Mouse (Mus musculus): ENCODE measurements around the gene Pip5k1b. TPM values are rescaled to one million over a fixed set of nuclear protein-coding genes. Genes with fewer than 3 reads are reported as not detected.

Pip5k1b gene
- total RNA-seq, 2 experiments from 2014 or later: 0.23 to 0.53 TPM

DNA sequence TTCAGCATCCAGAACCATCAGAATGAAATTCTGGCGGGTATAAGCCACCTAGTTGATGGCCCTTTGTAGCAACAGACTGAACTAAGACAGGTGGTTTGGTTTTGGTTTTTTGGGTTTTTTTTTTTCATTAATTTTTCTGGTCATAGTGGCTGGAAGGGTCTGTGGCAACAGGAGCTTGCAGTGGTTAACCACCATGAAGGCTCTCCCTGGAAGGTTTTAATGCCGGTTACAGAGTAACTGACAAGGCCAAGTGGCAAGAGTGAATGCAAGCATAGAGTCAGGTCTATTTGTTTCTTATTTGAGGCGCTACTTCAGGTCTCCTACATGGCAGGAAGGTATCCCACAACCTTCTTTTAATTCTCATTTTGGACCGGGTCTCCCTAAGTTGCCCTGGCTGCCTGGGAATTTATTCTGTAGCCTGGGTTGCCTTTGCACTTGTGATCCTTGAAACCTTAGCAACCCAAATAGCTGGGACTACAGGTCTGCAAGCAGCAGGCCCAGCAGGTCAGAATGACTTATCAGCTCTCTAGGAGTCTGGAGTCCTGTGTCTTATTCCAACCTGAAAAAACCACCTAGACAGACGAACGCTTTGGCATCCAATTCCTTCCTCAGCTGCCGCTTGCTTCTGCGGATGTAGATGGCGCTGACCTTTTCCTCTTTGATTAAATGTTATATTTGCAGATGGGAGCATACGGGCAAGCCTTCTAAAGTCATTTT lies 14.6 kb downstream of the Pip5k1b start:
- Histone ChIP-seq H3K4me3 (no peak overlapping the region), H3K27ac (no peak overlapping the region)
- no peak for TF ChIP-seq CTCF (IDR thresholded peaks at IDR 0.05)
- intact Hi-C loops (cut with DNase I): no loop called here
- DNase-seq: no peak

DNA sequence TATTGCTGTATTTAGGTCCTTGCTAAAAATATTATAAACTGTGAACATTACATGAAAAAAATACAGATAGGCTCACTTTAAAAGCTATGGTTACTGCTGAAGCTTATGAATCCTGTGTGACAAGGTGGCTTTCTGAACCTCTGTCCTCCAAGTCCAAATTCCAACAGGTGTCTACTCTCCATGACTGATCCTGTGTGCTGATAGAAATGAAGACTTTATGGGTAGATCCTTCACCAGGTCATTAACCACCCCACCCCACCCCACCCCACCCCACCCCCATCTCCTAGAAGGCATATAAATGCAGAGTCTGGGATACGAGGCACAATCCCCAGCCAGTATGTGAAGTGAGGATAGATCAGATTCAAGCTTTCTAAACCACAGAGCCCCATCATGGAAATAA lies 16.6 kb downstream of the Pip5k1b start:
- no peak overlapping the region for H3K4me3 ChIP-seq
- intact Hi-C loops (cut with DNase I): no loop called here
- no peak overlapping the region for H3K27ac ChIP-seq
- TF ChIP-seq CTCF (IDR thresholded peaks at IDR 0.05): no peak
- no peak for DNase-seq

DNA sequence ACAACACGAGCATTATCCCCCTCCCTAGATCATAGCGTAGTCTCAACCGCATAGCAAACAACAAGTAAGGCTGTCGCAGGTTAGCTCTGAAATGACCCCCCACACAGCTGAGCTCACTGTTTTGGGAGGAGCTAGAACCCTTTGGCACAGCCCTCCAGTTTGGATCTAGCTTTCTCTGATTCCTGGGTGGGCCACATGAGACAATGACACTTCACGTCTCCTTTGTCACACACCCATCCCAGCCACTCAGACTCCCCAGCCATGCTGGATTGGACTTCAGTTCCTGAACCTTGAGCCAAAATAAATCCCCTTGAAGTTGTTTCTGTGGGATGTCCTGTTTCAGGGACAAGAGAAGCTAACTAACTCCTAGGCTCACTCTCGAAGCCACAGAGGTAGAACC lies 17.5 kb downstream of the Pip5k1b start:
- H3K27ac ChIP-seq: no peak overlapping the region
- H3K4me3 ChIP-seq: no peak overlapping the region
- intact Hi-C loops (cut with DNase I): no loop called here
- DNase-seq: no peak
- TF ChIP-seq CTCF (IDR thresholded peaks at IDR 0.05): no peak

DNA sequence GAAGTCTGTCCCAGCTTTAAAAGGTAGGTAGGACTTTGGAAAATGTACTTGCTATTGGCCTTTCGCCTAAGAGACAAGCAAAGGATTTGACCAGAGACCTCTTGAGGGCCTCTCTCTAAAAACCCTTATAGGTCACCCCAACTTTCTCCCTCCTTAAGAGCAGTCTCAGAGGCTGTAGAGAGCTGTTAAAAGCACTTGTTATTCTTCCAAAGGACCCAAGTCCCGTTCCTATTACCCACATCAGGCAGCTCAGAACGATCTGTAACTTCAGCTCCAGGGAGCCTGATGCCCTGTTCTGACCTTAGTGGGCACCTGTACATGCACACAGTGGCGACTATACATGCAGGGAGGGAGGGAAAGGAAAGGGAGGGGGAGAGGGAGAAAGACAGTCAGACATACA lies 18.0 kb downstream of the Pip5k1b start:
- intact Hi-C loops (cut with DNase I): no loop called here
- Histone ChIP-seq H3K27ac (no peak overlapping the region), H3K4me3 (no peak overlapping the region)
- no peak for DNase-seq
- no peak for TF ChIP-seq CTCF (IDR thresholded peaks at IDR 0.05)

DNA sequence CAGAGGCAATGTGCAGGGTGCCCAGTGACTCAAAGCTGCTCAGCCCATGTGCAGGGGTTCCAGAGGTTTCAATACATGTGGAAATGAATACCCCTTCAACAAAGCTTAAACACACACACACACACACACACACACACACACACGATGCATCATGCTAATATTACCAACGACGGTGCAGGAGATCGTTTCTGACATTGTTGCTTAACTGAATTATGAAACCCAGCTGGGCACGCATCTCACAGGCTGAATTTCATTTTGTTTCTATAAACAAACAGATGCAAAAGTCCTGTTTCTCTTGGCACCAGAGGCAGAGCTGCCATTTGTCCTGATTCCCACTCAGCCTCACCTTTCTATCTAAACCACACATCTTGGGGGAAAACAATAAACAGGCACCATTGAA lies 18.8 kb downstream of the Pip5k1b start:
- no peak for TF ChIP-seq CTCF (IDR thresholded peaks at IDR 0.05)
- no peak overlapping the region for H3K27ac ChIP-seq

DNA sequence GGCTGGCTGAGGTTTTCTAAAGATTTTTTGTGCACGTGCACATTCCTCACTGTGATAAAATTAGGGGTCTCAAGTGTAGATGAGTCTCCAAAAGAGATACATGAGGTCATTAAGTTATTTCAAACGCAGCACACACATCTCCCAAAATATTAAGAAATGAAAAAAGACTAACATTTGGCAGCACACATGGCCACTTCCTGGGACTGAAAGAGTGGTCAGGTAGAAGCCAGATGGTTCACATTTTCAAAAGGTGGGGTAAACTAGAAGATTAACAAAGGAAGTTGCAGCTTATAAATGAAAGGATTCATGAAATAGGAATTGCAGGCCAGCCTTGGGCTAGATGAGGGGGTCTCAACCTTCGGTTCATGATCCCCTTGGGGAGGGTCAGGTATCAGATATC lies 19.4 kb downstream of the Pip5k1b start:
- Histone ChIP-seq H3K27ac (no peak overlapping the region), H3K4me3 (no peak overlapping the region)
- intact Hi-C loops (cut with DNase I): no loop called here
- DNase-seq: no peak
- no peak for TF ChIP-seq CTCF (IDR thresholded peaks at IDR 0.05)

More for the DNA sequence above, 18.8 kb downstream of the Pip5k1b start:
- DNase-seq: no peak
- intact Hi-C loops (cut with DNase I): no loop called here
- H3K4me3 ChIP-seq: no peak overlapping the region

DNA sequence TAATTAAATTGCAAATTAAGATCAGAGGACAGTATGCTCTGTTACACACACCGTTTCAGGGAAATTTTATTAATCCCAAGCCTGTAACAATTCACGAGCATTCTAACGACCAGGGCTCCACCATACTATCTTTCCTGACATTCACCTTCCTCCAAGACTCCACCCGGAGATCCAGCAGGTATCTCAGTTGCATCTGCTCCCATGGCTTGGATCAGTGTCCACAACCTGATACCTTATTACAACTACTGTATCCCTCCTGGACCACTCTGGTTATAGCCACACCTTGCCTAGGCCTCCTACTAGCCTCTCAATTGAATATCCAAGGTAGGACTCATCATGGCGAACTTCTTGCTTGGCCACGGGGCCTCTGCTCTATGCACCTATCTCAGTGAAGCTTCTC lies 20.5 kb downstream of the Pip5k1b start:
- no peak for TF ChIP-seq CTCF (IDR thresholded peaks at IDR 0.05)
- no peak for DNase-seq
- no peak overlapping the region for H3K27ac ChIP-seq
- intact Hi-C loops (cut with DNase I): no loop called here
- H3K4me3 ChIP-seq: no peak overlapping the region

DNA sequence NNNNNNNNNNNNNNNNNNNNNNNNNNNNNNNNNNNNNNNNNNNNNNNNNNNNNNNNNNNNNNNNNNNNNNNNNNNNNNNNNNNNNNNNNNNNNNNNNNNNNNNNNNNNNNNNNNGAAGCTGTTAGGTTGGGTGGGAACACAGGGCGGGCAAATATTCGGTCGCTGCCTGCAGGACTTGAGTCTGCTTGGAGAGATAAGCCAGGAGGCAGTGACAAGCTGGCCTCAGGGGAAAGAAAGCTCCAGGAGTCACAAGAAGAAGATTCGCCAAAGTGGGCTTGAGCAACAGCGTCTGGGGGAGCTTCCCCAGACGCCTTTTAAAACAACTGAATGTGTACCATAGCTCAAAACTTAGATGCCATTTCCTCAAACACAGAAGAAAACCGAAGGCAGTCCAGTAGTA lies 20.9 kb downstream of the Pip5k1b start:
- no peak for DNase-seq
- intact Hi-C loops (cut with DNase I): no loop called here
- no peak overlapping the region for H3K4me3 ChIP-seq
- TF ChIP-seq CTCF (IDR thresholded peaks at IDR 0.05): no peak
- H3K27ac ChIP-seq: no peak overlapping the region

DNA sequence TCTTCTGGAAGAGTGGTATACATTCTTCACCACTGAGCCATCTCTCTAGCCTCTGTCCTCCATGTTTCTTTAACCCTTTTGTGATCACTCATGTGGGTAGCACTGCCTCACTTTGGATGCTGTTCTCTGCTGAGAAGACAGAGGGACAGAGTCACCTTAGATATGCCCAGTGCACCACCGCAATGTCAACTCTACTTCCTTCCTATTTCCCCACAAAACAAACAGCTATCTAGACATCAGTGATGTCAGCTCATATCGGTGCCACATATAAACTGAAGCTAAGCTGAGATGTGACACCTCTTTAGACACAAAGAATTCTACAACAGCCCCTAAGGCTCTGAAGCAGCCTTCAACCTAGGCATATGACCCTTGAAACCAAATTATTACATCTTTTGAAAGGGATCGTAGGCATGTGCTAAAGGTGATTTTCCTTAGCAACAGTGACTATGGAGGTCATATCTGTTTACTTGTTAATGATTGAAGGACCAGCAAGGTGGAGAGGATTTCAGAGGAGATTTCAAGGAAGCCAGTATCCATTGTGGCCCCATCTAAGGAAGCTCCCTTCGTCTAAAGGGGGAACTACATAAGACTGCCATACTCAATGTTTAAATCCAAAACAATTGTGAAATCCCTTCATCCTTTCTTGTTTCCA lies 26.6 kb downstream of the Pip5k1b start:
- Histone ChIP-seq H3K27ac (no peak overlapping the region), H3K4me3 (no peak overlapping the region)
- intact Hi-C loops (cut with DNase I): no loop called here
- DNase-seq: no peak
- TF ChIP-seq CTCF (IDR thresholded peaks at IDR 0.05): no peak

DNA sequence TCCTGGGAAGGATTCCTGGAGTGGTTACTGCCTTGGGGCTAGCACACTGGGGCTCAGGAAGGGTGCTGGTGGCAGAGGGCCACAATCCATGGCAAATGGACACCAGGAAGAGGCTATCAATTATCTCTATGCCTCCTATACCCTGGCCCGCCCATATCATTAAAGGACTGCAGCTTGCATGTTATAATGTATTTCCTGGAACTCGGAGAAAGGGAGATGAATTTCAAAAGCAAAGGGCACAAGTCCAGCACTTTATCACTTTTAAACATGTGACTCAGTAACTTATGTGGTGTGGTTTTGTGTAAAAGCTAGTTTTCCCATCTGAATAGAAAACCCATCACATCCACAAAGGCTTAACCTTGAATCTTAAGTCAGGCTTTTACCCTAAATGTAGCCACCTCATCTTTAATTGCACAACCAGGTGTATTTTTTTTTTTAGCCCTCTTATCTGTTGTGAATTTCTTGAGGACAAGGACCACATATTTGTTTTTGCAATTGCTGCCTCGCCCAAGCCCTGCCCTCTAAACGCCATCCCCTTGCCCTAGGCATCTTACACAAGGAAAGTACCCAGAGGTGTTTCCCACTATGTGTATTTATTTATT lies 27.4 kb downstream of the Pip5k1b start:
- no peak for DNase-seq
- Histone ChIP-seq H3K27ac (no peak overlapping the region), H3K4me3 (no peak overlapping the region)
- TF ChIP-seq CTCF (IDR thresholded peaks at IDR 0.05): no peak
- intact Hi-C loops (cut with DNase I): no loop called here

DNA sequence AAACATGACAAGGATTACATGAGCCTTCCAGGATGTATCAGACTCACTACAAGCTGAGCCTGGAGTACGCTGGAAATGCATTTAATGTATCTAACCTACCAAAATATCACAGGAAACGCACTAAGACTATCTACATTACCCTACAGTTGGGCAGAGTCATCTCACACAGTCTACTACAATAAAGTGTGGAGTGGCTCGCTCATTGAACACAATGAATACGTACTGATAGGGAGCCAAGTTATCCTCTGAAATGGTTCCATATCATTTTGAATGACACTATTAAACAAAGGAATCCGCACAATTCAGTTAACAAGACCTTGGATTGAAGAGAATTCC lies 28.1 kb downstream of the Pip5k1b start:
- Histone ChIP-seq H3K4me3 (no peak overlapping the region), H3K27ac (no peak overlapping the region)
- no peak for DNase-seq
- no peak for TF ChIP-seq CTCF (IDR thresholded peaks at IDR 0.05)
- intact Hi-C loops (cut with DNase I): no loop called here

DNA sequence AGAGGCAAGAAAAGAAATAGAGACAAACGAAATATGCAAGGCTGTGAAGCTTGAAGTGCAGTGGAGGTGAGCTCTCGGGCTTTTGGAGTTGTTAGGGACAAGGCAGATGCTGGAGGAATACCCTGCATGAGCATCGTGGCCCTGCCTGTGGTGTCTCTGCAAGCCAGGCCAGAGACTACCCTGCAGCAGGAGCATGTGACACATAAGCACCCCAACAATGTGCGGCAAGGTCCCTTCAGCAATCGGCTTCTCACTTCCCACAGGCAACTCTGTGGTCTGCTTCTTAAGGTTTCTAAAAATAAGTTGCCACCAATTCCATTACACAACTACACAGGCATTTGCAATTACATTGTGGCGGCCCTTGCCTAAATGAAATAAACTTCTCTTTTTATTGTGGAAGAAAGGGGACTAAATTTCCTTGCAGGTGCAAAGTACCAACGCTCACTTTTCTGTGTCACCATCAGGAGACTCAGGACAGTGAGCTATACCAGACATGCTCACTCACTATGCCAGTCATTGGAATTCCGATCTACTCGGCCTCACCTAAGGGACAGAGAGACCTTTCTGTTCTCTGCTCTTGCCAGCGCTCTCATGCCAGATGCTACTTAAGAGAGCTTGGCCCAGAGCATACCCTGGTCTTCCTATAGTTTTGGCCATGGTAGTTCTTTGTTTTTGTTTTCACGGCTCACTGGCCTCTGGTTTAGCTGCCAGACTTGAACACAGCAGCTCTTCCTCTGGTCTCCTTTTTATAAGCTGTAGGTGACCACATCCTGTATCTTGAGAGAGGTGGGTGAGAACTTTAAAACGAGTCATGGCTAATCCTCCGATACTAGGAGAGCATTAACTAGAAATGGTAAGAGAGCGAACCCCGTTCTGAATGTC lies 28.7 kb downstream of the Pip5k1b start:
- DNase-seq: no peak
- TF ChIP-seq CTCF (IDR thresholded peaks at IDR 0.05): no peak
- H3K4me3 ChIP-seq: no peak overlapping the region
- intact Hi-C loops (cut with DNase I): no loop called here
- H3K27ac ChIP-seq: no peak overlapping the region

All from gastrocnemius, adult 2 months (tissue).